Mouse (Mus musculus) liver, embryonic 14.5 days (tissue): ENCODE measurements around the gene Ccdc88a. TPM values are rescaled to one million over a fixed set of nuclear protein-coding genes. Genes with fewer than 3 reads are reported as not detected.
A peak's percentile ranks its signal among the peaks of the same experiment; 100 is the strongest.

Source experiments
- ATAC-seq: fragments of 200-750 bp; cut with Nextera tagmentation; 2 replicates; pipeline ENCODE4 v1.8.0; 2017; ENCODE audit warnings: moderate number of reproducible peaks, mild to moderate bottlenecking, moderate library complexity; ENCODE audit not compliant: insufficient read depth
- DNase-seq, 3 experiments: peaks; one replicate each; pipeline ENCODE4 v3.0.0-alpha.2; 2012 to 2013; ENCODE audit warnings: low read depth in 3 of 3, low spot score in 3 of 3
- H3K27ac ChIP-seq: fragments of 300-500 bp; sonication (generic); 2 replicates; pipeline ENCODE4 v1.5.1; 2014; ENCODE audit warnings: moderate library complexity, mild to moderate bottlenecking, control low read depth, inconsistent platforms
- H3K27me3 ChIP-seq: fragments of 300-500 bp; sonication (generic); 2 replicates; pipeline ENCODE4 v1.6.1; 2014; ENCODE audit warnings: mild to moderate bottlenecking, low read length, moderate library complexity; ENCODE audit not compliant: control insufficient read depth, insufficient read depth
- H3K36me3 ChIP-seq: fragments of 300-500 bp; sonication (generic); replicated peaks from 2 replicates; pipeline ENCODE4 v1.6.1; 2014; ENCODE audit warnings: low read depth; ENCODE audit not compliant: control insufficient read depth, insufficient read depth
- H3K4me1 ChIP-seq, 2 experiments: fragments of 200-500 bp in 1 of 2; fragments of 300-500 bp in 1 of 2; sonication (generic) in 1 of 2; replicated peaks; 2 replicates each; pipeline ENCODE4 v1.6.1; 2012 to 2014; ENCODE audit warnings: antibody characterized with exemption in 1 of 2, inconsistent platforms in 1 of 2, low read length in 1 of 2; ENCODE audit not compliant: control insufficient read depth in 2 of 2, insufficient read depth in 2 of 2
- H3K4me2 ChIP-seq: fragments of 300-500 bp; sonication (generic); 2 replicates; pipeline ENCODE4 v1.6.1; 2014; ENCODE audit warnings: low read depth, mild to moderate bottlenecking, control low read depth, moderate library complexity
- H3K4me3 ChIP-seq, 2 experiments: fragments of 200-500 bp in 1 of 2; fragments of 300-500 bp in 1 of 2; sonication (generic) in 1 of 2; 2 replicates each; pipeline ENCODE4 v1.5.1; 2012 to 2014; ENCODE audit warnings: low read depth in 2 of 2, low read length in 2 of 2, mild to moderate bottlenecking in 2 of 2, control low read depth in 1 of 2, inconsistent platforms in 1 of 2, moderate library complexity in 1 of 2; ENCODE audit not compliant: insufficient read depth in 1 of 2
- H3K9ac ChIP-seq: fragments of 300-500 bp; sonication (generic); replicated peaks from 2 replicates; pipeline ENCODE4 v1.6.1; 2014; ENCODE audit warnings: mild to moderate bottlenecking, control low read depth, moderate library complexity
- H3K9me3 ChIP-seq: fragments of 300-500 bp; sonication (generic); 2 replicates; pipeline ENCODE4 v1.6.1; 2016; ENCODE audit warnings: low read length, mixed read lengths; ENCODE audit not compliant: control insufficient read depth
- CTCF ChIP-seq: IDR thresholded peaks from 2 replicates; pipeline ENCODE4 v1.5.1; 2016; ENCODE audit warnings: antibody characterized with exemption, low read depth, control low read depth
- EP300 ChIP-seq: IDR thresholded peaks from 2 replicates; pipeline ENCODE4 v1.6.1; 2016; ENCODE audit warnings: antibody characterized with exemption, low read depth
- WGBS: fragments of 180-500 bp; shearing (Covaris S2); extraction: QIAGEN DNeasy Blood & Tissue Kit; methylation state at CpG from one replicate; pipeline ENCODE4 v1.1.7; 2014; ENCODE audit not compliant: insufficient replicate concordance; 5-methylcytosine and 5-hydroxymethylcytosine counted together
- polyA plus RNA-seq, 2 experiments: library from polyadenylated mRNA; depleted of rRNA in 1 of 2; stranded (reverse) in 1 of 2; unstranded in 1 of 2; fragments of >200 nt; fragmentation: Nextera tagmentation in 1 of 2; extraction: Ambion mirVana in 1 of 2; gene quantifications; 2 replicates each; pipeline versions ENCODE4 v1.2.1 to v1.2.3; 2012 to 2014

Ccdc88a gene
- polyA plus RNA-seq (2012; rRNA removed) (0.75 and 1.2 TPM in 2 replicates), polyA plus RNA-seq (2014; fragmentation: Nextera tagmentation; extraction: Ambion mirVana) (2.9 and 3.5 TPM in 2 replicates)

- peaks cover 3 to 4% of the 10 kb centered on the region in 2 experiments; a peak in 2 of 4 replicates for H3K4me1 ChIP-seq
- no peak within 1 kb of the TSS for H3K27ac ChIP-seq
- TF ChIP-seq CTCF (peak; percentile 37; the same call in 1 of the 2 replicates), EP300 (no peak; the same call in 1 of the 2 replicates)
- WGBS: under 1% methylated on average over 99 of the region's 107 CpGs
- H3K4me3 ChIP-seq: peak within 1 kb of the TSS; percentile 76 to 93
- no peaks in the 10 kb centered on the region for H3K27me3 ChIP-seq
- H3K4me2 ChIP-seq: peak within 1 kb of the TSS; percentile 86
- H3K9ac ChIP-seq: peak within 1 kb of the TSS; percentile 73
- ATAC-seq (peak; percentile 94), DNase-seq (peak; percentile 83 to 86 (median 85))
- H3K9me3 ChIP-seq: no peaks in the 10 kb centered on the region
- H3K36me3 ChIP-seq: no peaks in the 10 kb centered on the region
Measured at GRCm38 (mm10) chr11:29373396-29374273, at the start of gene Ccdc88a. TSS of gene Ccdc88a (plus strand) at chr11:29373658.

DNA sequence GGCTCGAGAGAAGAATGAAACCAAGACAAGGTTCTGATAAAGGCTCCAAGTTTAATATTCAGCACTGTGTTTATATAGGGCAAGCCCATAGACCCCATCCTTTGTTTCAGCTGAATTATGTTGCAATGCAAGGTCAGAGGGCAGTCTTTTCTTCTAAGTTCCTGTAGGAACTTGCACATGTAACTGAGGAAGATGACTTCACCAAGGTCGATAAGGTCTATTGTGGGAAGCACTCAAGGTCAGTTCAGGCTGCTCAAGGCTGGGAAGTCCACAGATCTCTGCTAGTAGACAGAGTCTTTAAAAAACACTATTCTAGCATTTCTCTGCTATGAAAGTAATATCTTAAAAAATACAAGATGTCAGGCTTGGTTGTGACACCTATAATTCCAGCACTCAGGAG lies 38.0 kb upstream of the Ccdc88a start:
- Histone ChIP-seq H3K27ac (no peak overlapping the region), H3K27me3 (no peaks in the 10 kb centered on the region), H3K4me1 (no peaks in the 10 kb centered on the region), H3K9me3 (no peaks in the 10 kb centered on the region), H3K4me2 (no peak overlapping the region), H3K9ac (no peak overlapping the region), H3K36me3 (no peaks in the 10 kb centered on the region), H3K4me3 (no peak overlapping the region)
- 62% methylated on average over 2 of the region's 2 CpGs for WGBS
- peak; percentile 26; the same call in 1 of the 2 replicates for ATAC-seq
- TF ChIP-seq EP300 (no peak), CTCF (no peak)
- DNase-seq: no peak

DNA sequence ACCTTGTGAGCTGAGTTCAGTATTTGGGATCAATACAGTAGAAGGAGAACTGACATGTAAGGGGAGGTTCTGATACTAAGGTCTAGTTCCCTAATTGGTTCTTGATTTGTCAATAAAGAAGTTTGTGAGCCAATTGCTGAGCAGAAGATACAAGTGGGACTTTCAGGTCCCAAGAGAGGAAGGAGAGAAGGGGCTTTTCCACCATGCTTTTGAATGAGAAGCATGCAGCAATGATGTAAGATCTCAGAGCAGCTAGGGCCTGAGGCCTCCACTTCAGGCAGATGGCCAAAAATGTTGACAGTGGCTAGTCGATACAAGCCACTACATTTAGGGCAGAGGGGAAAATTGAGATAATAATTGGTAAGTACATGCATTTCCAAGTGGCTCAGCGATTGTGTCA lies 32.2 kb upstream of the Ccdc88a start:
- no peak for DNase-seq
- Histone ChIP-seq H3K4me2 (no peak overlapping the region), H3K27me3 (no peaks in the 10 kb centered on the region), H3K27ac (no peak overlapping the region), H3K9me3 (no peaks in the 10 kb centered on the region), H3K4me3 (no peak overlapping the region), H3K9ac (no peak overlapping the region), H3K4me1 (peaks cover 4 to 19% of the 10 kb centered on the region in 2 experiments), H3K36me3 (no peaks in the 10 kb centered on the region)
- no peak for ATAC-seq
- WGBS: 45% methylated on average over 2 of the region's 2 CpGs
- TF ChIP-seq EP300 (no peak), CTCF (no peak)

GRCm38 (mm10) chr11:29344891-29345657 lies 28.4 kb upstream of the Ccdc88a start:
- Histone ChIP-seq H3K9ac (no peak overlapping the region), H3K36me3 (no peaks in the 10 kb centered on the region), H3K9me3 (no peaks in the 10 kb centered on the region), H3K4me1 (peaks cover 4 to 21% of the 10 kb centered on the region in 2 experiments), H3K4me3 (no peak overlapping the region), H3K27ac (peak overlapping the region; percentile 46), H3K27me3 (no peaks in the 10 kb centered on the region), H3K4me2 (peak overlapping the region; percentile 31; the same call in 1 of the 2 replicates)
- no peak for TF ChIP-seq CTCF
- TF ChIP-seq EP300: no peak
- ATAC-seq (peak; percentile 48; the same call in 1 of the 2 replicates), DNase-seq (no peak)
- WGBS: 51% methylated on average over 4 of the region's 4 CpGs
